Mouse (Mus musculus) MEL (cell line): ENCODE data around the gene Bad. TPM values are rescaled to one million over a fixed set of nuclear protein-coding genes. Genes with fewer than 3 reads are reported as not detected.

Source experiments
- polyA plus RNA-seq, 2 experiments: library from polyadenylated mRNA; stranded (reverse) in 1 of 2; unstranded in 1 of 2; fragments of >175 nt in 1 of 2; fragments of >200 nt in 1 of 2; gene quantifications; 2 replicates each; pipeline versions ENCODE4 v1.2.1 to v1.2.4; 2012; ENCODE audit warnings: low replicate concordance in 2 of 2, low read depth in 1 of 2; ENCODE audit not compliant: insufficient read length in 2 of 2, insufficient read depth in 1 of 2, missing spikeins in 1 of 2
- total RNA-seq: library from RNA; depleted of rRNA; stranded (reverse); fragments of 300-350 nt; gene quantifications from 2 replicates; pipeline ENCODE4 v1.2.3, GENCODE M21; 2012; rRNA removed

Gene Bad
- total and polyA plus RNA-seq, 3 experiments: 51.7 to 69.7 TPM; not detected in 1

Other genes starting within 250 kb of the Bad start
- gene Rps6ka4, start 101.2 kb upstream of the Bad start, total RNA-seq: 4.7 and 4.9 TPM in 2 replicates
- 1 to 10 TPM in 1 of 2 experiments, not detected in 1; 7.3 TPM for gene Rps6ka4, start 101.2 kb upstream of the Bad start, polyA plus RNA-seq
- 32.4 and 38.7 TPM in 2 replicates for gene Ccdc88b, start 83.7 kb upstream of the Bad start, total RNA-seq
- 10 to 100 TPM in 1 of 2 experiments, not detected in 1; 59.8 TPM for gene Ccdc88b, start 83.7 kb upstream of the Bad start, polyA plus RNA-seq
- 285 and 294 TPM in 2 replicates for gene Trmt112, start 32.2 kb upstream of the Bad start, total RNA-seq
- gene Trmt112, start 32.2 kb upstream of the Bad start, polyA plus RNA-seq: 100 to 1,000 TPM in 1 of 2 experiments, not detected in 1; 319 TPM
- gene Prdx5, start 31.8 kb upstream of the Bad start, total RNA-seq: 127 and 130 TPM in 2 replicates
- 100 to 1,000 TPM in 1 of 2 experiments, not detected in 1; 246 TPM for gene Prdx5, start 31.8 kb upstream of the Bad start, polyA plus RNA-seq
- 30.5 and 40.9 TPM in 2 replicates for gene Esrra, start 20.0 kb upstream of the Bad start, total RNA-seq
- gene Esrra, start 20.0 kb upstream of the Bad start, polyA plus RNA-seq: 10 to 100 TPM in 1 of 2 experiments, not detected in 1; 32.5 TPM
- 0.65 TPM in 1 of 2 replicates, not detected in the other for gene Catsperz, start 16.5 kb upstream of the Bad start, total RNA-seq
- 1 to 10 TPM in 1 of 2 experiments, not detected in 1; 2.4 TPM for gene Catsperz, start 16.5 kb upstream of the Bad start, polyA plus RNA-seq
- gene Kcnk4, start 7.3 kb upstream of the Bad start, total RNA-seq: 0.15 TPM in 1 of 2 replicates, not detected in the other
- 1 to 10 TPM in 1 of 2 experiments, not detected in 1; 1.8 TPM for gene Kcnk4, start 7.3 kb upstream of the Bad start, polyA plus RNA-seq
- gene Gpr137, start 619 bp downstream of the Bad start, total RNA-seq: 21.3 and 27.1 TPM in 2 replicates
- gene Gpr137, start 619 bp downstream of the Bad start, polyA plus RNA-seq: 10 to 100 TPM in 1 of 2 experiments, not detected in 1; 35.3 TPM
- 448 and 467 TPM in 2 replicates for gene Ppp1r14b, start 33.1 kb downstream of the Bad start, total RNA-seq
- gene Ppp1r14b, start 33.1 kb downstream of the Bad start, polyA plus RNA-seq: 100 to 1,000 TPM in 1 of 2 experiments, not detected in 1; 349 TPM
- 12.6 and 13.0 TPM in 2 replicates for gene Plcb3, start 34.6 kb downstream of the Bad start, total RNA-seq
- 10 to 100 TPM in 1 of 2 experiments, not detected in 1; 30.8 TPM for gene Plcb3, start 34.6 kb downstream of the Bad start, polyA plus RNA-seq
- 51.4 and 53.9 TPM in 2 replicates for gene Fkbp2, start 38.6 kb downstream of the Bad start, total RNA-seq
- 100 to 1,000 TPM in 1 of 2 experiments, not detected in 1; 167 TPM for gene Fkbp2, start 38.6 kb downstream of the Bad start, polyA plus RNA-seq
- gene Vegfb, start 45.8 kb downstream of the Bad start, total RNA-seq: 11.2 and 11.5 TPM in 2 replicates
- 10 to 100 TPM in 1 of 2 experiments, not detected in 1; 67.6 TPM for gene Vegfb, start 45.8 kb downstream of the Bad start, polyA plus RNA-seq
- 3.2 and 4.2 TPM in 2 replicates for gene Dnajc4, start 50.7 kb downstream of the Bad start, total RNA-seq
- 10 to 100 TPM in 1 of 2 experiments, not detected in 1; 12.9 TPM for gene Dnajc4, start 50.7 kb downstream of the Bad start, polyA plus RNA-seq
- 23.8 and 32.1 TPM in 2 replicates for gene Nudt22, start 54.3 kb downstream of the Bad start, total RNA-seq
- 10 to 100 TPM in 1 of 2 experiments, not detected in 1; 30.8 TPM for gene Nudt22, start 54.3 kb downstream of the Bad start, polyA plus RNA-seq
- 1.2 and 1.8 TPM in 2 replicates for gene Trpt1, start 54.3 kb downstream of the Bad start, total RNA-seq
- gene Trpt1, start 54.3 kb downstream of the Bad start, polyA plus RNA-seq: 1 to 10 TPM in 1 of 2 experiments, not detected in 1; 2.3 TPM
- gene Fermt3, start 77.6 kb downstream of the Bad start, total RNA-seq: 295 and 329 TPM in 2 replicates
- 100 to 1,000 TPM; 244 to 327 TPM for gene Fermt3, start 77.6 kb downstream of the Bad start, polyA plus RNA-seq
- gene Stip1, start 98.1 kb downstream of the Bad start, total RNA-seq: 281 and 284 TPM in 2 replicates
- 100 to 1,000 TPM; 370 to 430 TPM for gene Stip1, start 98.1 kb downstream of the Bad start, polyA plus RNA-seq
- gene Macrod1, start 114.9 kb downstream of the Bad start, total RNA-seq: 1.9 and 4.5 TPM in 2 replicates
- 10 to 100 TPM in 1 of 2 experiments, not detected in 1; 15.7 TPM for gene Macrod1, start 114.9 kb downstream of the Bad start, polyA plus RNA-seq
- 0.03 TPM in 1 of 2 replicates, not detected in the other for gene Flrt1, start 163.9 kb downstream of the Bad start, total RNA-seq
- not detected for gene Flrt1, start 163.9 kb downstream of the Bad start, polyA plus RNA-seq